Comparison of ENCODE assay signal across 1 mouse cellular context in genomic region chr5:149052421-149053338, GRCm38 (mm10).
TF ChIP-seq lines count a peak whose summit lies in the region.

No protein-coding gene starts in this region.

TF ChIP-seq in CH12.LX, 34 proteins besides CTCF, POLR2A, EP300 and RAD21 (continued from another document):
- TF ChIP-seq MXI1 (IDR thresholded peaks at IDR 0.05; ENCODE audit: low read depth, low read length) (peak; percentile 93), NRF1 (IDR thresholded peaks at IDR 0.05; ENCODE audit: low read depth, low read length) (peak; percentile 45; the same call in 1 of the 2 replicates), ZMIZ1 (IDR thresholded peaks at IDR 0.05; ENCODE audit: low read depth, low read length) (peak; percentile 93), HCFC1 (IDR thresholded peaks at IDR 0.05; ENCODE audit: low read depth, low read length) (0 out of 2 replicates have a peak, but pooled peaks have one; percentile 17), CHD2 (IDR thresholded peaks at IDR 0.05; ENCODE audit: low read length) (peak; percentile 78), E2F4 (IDR thresholded peaks at IDR 0.05; ENCODE audit: insufficient replicate concordance, low read depth, low read length) (peak; percentile 91; the same call in 1 of the 2 replicates), TCF12 (IDR thresholded peaks at IDR 0.05; ENCODE audit: low read depth, low read length) (peak; percentile 84), BHLHE40 (IDR thresholded peaks at IDR 0.05; ENCODE audit: low read depth, low read length) (no peak), IRF4 (IDR thresholded peaks at IDR 0.05; ENCODE audit: low read depth, low read length) (peak; percentile 25; the same call in 1 of the 2 replicates), POLR2AphosphoS2 (IDR thresholded peaks at IDR 0.05; ENCODE audit: low read depth, low read length) (0 out of 2 replicates have a peak, but pooled peaks have one; percentile 28), SIN3A (IDR thresholded peaks at IDR 0.05; ENCODE audit: low read length) (peak; percentile 98), MAX (IDR thresholded peaks at IDR 0.05; ENCODE audit: low read length) (peak; percentile 19; the same call in 1 of the 2 replicates)
TF ChIP-seq in CH12.LX: peak in this region for 18.
